Mouse (Mus musculus) lung, postnatal 14 days (tissue): ENCODE data around the gene Rnf121.

Source experiments
- DNase-seq: peaks from one replicate; pipeline ENCODE4 v3.0.0; 2021

Rnf121 gene

GRCm38 (mm10) chr7:102065046-102065891, at the start of gene Rnf121, which contains the start of the genes Xndc1 and Xntrpc:
Gene Rnf121, minus strand, starts transcription at chr7:102065469.
Gene Xndc1, plus strand, starts transcription at chr7:102065511.
Gene Xntrpc, plus strand, starts transcription at chr7:102065713.
- peak; percentile 89 for DNase-seq

- no peak for DNase-seq
Observed at GRCm38 (mm10) chr7:102113151-102113729, 48.0 kb upstream of the Rnf121 start.

DNA sequence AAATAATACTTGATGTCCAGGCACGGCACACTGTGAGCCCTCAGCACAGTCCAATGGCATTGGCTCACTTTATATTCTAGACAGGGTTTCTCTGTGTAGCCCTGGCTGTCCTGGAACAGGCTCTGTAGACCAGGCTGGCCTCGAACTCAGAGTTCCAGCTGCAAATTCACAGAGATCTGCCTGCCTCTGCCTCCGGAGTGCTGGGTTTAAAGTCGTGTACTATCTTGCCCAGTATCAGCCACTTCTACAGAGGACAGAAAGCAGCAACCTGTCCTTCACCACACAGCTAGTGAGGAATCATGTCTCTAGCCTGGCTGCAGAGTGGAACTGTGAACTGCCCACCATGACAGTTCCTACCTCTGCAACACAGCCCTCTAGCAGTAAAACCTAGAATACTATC, 44.5 kb upstream of the Rnf121 start:
- no peak for DNase-seq

DNA sequence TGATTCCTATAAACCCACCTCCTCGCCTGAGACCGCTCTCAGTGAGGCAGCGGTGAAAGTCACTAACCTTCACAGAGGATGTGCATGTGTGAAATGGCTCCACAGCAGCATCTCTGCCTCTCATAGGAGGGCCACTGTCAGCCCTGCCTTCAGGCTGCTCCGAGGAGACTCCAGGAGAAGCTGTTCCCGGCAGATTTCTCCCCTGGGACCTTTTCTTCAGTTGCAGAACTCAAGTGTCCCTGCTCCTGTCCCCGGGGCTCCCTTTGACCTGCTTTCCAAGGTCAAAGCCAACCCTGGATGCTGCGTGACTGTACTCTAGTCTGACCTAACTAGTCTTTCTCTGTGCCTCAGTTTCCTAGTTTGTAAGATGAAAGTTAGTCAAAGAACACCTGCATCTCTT, 43.9 kb upstream of the Rnf121 start, which contains the start of gene Art5:
Art5 (minus strand) TSS at position 319 of the 400 bp plus-strand sequence.
- DNase-seq = no peak

- no peak for DNase-seq
Observed at GRCm38 (mm10) chr7:102108206-102108605, 42.9 kb upstream of the Rnf121 start.

DNA sequence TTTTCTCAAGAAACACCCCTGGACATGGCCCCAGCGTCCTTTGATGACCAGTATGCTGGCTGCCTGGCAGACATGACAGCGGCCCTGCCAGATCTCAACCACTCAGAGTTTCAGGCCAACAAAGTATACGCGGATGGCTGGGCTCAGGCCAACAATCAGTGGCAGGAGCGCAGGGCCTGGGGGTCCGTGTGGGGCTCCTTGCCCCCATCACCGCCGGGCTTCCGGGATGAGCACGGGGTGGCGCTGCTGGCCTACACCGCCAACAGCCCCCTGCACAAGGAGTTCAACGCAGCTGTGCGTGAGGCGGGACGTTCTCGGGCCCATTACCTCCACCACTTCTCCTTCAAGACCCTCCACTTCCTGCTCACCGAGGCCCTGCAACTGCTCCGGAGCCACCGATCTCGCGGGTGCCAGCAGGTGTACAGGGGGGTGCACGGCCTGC, 41.5 kb upstream of the Rnf121 start:
- DNase-seq = no peak

- peak; percentile 26 for DNase-seq
Observed at GRCm38 (mm10) chr7:102104126-102104525, 38.9 kb upstream of the Rnf121 start.

GRCm38 (mm10) chr7:102103555-102103954, 38.3 kb upstream of the Rnf121 start:
- DNase-seq = no peak

- DNase-seq = no peak
Observed at GRCm38 (mm10) chr7:102102696-102103095, 37.4 kb upstream of the Rnf121 start.

DNA sequence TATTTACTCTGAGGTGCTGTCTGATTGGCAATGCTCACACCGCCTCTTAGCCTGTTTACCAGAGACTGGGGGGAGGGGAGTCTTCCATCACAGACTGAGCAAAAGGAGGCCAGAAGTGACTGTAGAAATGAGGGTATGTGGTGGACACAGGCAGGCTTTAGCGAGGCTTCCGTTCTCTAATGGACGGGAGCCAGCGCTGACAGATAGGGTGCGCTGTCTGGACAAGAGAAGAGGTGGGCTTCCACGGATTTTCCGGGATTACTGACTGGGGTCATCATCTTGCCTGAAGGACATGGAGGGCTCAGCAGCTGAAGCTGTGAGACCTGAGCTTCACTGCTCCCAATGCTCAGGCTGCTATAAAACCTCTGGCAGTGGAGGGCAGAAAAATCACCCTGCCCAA, 37.0 kb upstream of the Rnf121 start:
- no peak for DNase-seq

DNA sequence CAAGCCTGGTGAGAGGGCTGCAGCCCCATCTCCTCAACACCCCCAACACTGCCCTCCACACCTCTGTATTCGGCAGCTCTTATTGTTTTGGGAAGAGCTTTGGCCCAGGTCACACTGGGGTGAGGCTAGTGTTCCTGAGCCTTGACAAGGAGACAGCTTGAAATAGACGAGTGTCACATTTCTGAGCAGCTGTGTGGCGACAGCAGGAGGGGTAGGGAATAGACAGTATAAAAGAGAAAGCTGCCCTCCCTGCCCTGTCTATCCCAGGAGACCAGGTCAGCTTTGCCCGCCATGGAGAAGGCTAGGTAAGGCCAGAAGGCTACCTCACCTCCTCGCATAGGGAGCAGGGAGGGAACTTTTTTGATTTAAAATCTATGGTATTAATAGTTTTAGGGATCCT, 36.2 kb upstream of the Rnf121 start, which contains the start of gene Art1:
Art1 (plus strand) TSS at position 257 of the 400 bp plus-strand sequence.
- no peak for DNase-seq

DNA sequence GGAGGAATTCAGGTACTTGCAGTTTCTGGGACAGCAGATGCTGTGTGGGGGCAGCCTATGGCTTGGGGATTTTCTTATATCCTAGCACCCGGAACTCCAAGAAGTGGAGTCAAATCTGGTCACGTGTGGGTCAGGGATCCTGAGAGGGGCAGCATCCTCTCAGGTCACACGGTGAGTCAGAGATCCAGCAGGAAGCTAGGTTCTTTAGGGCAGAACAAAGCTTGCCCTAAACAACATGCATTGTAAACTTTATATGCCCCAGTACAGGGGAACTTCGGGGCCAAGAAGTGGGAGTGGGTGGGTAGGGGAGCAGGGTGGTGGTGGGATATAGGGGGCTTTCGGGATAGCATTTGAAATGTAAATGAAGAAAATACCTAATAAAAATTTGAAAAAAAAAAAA, 35.6 kb upstream of the Rnf121 start:
- no peak for DNase-seq

DNA sequence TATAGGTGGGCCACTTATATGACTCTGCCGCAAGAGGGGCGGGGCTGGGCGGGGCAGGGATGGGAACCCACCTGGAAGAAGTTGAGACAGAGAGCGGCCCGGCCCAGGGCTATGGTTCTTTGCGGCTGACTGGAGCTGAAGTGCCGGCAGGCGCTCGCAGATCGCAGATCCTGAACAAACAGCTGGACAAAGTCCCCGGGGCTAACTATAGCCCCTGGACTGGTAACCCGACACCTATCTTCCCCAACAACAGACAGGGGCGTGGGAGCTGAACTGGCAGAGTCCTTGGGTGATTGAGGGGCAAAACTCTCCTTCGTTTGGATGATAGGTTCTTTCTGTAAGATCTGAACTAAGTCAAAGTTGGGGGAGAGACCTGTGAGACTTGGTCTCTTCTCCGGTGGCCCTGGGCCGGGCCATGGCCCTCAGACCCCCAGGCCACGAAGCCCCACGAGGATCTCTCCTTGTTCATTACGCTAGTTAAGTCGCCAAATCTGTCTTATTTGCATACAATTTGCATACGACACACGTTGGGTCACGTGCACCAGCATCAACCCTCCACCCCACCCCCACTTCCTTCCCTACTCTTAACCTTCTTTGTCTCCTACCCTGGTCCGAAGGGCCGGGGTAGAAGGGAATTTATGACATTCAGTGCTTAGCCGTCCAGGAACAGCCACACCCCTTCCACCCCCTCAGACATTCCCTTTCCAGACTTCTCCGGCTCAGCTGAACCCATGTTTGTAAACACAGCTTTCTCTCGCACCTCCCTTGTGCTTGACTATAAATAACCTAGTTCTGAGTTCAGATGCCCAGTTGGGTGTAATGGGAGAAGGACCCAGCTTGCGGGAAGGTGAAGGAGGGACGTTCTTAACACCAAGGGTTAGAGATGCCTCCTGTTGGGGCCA, 34.7 kb upstream of the Rnf121 start:
- peak; percentile 46 for DNase-seq

DNA sequence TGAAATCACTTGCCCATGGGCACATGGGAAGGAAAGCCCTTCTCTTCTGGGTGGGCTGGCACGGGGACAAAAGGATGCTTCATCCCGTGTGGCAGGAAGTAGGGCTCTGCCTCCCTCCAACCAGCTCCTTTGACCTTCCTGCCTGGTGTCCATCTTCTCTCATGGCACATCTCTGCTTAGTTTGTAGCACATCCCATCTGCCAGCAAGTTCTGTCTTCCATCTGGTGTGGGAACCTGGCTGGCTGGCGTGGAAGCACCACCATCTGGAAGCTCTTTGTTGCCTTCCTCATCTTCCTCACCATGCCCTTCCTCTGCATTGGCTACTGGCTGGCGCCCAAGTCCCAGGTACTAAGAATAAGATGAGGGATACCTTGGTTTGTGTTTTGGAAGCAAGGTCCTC, 22.1 kb upstream of the Rnf121 start:
- DNase-seq = no peak

DNA sequence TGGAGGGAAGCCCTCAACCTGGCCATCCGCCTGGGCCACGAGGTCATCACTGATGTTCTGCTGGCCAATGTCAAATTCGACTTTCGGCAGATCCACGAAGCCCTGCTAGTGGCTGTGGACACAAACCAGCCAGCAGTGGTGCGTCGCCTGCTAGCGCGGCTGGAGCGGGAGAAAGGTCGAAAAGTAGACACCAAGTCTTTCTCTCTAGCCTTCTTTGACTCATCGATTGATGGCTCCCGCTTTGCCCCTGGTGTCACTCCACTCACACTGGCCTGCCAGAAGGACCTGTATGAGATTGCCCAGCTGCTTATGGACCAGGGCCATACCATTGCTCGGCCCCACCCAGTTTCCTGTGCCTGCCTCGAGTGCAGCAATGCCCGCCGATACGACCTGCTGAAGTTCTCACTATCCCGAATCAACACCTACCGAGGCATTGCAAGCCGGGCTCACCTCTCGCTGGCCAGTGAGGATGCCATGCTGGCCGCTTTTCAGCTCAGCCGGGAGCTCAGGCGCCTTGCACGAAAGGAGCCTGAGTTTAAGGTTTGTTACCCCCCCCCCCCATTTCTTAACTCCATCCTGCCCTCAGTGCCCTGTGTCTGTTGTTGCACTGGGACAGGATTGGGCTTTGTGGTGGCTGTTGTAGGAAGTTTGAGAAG, 18.9 kb upstream of the Rnf121 start:
- no peak for DNase-seq

- no peak for DNase-seq
Observed at GRCm38 (mm10) chr7:102082816-102083215, 17.5 kb upstream of the Rnf121 start, which contains the start of gene Trpc2. Gene Trpc2, plus strand, starts transcription at chr7:102083116.

- DNase-seq = no peak
Observed at GRCm38 (mm10) chr7:102081784-102082183, 16.5 kb upstream of the Rnf121 start.

DNA sequence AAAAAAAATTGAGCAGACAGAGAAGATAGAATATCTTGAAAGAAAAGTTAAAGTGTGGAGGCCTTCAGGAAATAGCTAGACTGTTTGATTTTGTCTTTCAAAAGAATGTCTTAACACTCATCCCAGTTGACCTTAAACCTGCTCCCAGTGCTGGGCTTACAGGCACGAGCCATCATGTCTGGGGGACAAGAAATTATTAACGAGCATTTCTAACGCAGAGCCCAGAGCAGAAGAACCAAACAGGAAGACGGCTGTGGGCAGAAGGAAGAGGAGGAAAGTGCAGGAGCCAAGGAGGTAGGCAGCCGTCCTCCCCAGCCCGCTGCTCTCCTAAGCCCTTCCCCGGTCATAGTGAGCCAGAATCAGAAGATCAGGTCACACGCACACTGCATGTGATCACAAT, 15.0 kb upstream of the Rnf121 start:
- DNase-seq = no peak

DNA sequence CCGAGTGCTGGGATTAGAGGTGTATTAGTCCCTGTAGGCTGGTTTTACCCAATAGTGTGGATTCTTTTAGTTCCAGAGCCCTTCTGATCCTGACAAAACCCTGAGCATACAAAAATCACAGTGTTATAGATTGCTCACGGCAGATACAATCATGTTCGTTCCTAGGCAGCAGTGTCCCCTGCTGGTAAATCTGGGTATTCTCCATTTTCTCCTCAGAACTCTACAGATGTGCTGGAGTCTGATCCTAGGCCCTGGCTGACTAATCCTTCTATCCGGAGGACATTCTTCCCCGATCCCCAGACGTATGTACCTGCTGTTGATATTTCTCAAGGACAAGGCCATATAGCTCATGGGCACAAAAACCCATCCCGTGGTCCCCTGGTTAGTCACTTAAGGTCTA, 13.2 kb upstream of the Rnf121 start:
- peak; percentile 46 for DNase-seq

GRCm38 (mm10) chr7:102076714-102077296, 11.5 kb upstream of the Rnf121 start:
- DNase-seq = peak; percentile 35

DNA sequence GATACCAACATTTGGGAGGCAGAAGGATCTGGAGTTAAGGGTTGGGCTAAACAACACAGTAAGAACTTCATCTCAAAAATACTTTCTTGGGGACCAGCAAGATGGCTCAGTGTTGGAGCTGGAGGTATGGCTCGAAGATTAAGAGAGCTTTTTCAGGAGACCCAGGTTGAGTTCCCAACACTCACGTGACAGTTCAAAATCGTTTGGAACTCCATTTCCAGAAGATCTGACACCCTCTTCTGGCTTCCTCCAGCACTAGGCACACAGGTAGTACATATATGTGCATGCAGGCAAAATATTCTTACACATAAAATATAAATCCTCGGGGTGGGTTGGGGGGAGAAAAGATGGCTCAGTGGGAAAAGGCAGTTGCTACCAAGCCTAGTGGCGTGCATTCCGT, 1.1 kb upstream of the Rnf121 start:
- DNase-seq = no peak

- DNase-seq = no peak
Observed at GRCm38 (mm10) chr7:102064655-102065045, 619 bp downstream of the Rnf121 start.
